Mouse (Mus musculus) regulatory T cell (primary cell): ENCODE results near the gene Ctnnbl1.

Experiments
- in situ Hi-C: fragments of 300-600 bp; cut with MboI, MseI; formaldehyde crosslinking; loops from one replicate; pipeline ENCODE4 v1.15.1; 2025; ENCODE audit warnings: high pct_unique_total_duplicates

Gene Ctnnbl1

GRCm38 (mm10) chr2:157750481-157750880 is 13.3 kb downstream of the Ctnnbl1 start:
- in situ Hi-C loops, result no loop called here

DNA sequence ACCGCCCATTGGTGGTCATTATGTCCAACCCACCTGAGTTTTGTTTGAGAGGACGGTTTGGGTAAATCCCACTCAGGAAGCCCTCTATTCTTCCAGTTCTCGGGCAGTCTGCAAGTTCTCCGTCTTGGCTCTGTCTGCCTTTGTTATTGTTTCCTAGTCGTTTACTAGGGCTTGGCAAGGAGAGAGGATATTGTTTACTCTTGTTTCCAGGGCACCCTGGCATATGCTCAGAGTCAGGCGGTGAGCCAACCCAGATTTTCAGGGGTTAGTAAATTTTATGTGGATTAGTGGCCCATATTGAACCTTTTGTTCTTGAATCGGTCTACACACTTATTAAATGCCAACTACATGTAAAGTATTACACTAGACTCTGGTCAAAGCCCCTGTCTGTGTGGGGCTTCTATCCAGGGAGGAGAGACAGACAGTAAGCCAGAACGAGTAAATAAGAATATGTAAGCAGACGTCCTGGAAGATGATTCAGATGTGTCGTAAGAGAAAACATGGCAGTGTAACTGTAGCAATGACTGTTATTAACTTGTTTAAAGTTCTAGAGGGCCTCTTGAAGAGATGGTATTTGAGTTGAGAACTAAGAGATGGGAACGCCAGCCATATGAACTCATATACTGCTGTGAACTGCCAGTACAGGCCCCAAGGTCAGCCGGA is 13.9 kb downstream of the Ctnnbl1 start:
- in situ Hi-C loops, result no loop called here

GRCm38 (mm10) chr2:157751589-157752373 is 14.6 kb downstream of the Ctnnbl1 start:
- in situ Hi-C loops, result no loop called here

DNA sequence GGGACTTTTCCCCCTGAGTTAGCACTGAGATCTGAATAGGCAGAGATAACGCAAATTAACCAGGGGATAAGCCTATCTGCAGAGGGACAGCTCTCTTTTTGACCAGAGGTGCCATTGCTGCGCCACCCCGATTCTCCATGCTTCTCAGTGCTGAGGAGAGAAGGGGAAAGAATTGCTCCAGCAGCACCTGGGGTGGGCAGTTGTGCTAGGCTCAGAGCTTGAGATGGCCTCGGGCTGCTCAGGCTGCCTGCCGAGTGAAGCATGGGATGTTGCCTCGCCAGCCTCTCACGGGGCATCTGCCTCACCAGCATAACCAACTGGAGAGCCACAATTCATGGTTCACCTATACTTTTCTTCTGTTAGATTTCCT is 15.2 kb downstream of the Ctnnbl1 start:
- in situ Hi-C loops, result no loop called here

DNA sequence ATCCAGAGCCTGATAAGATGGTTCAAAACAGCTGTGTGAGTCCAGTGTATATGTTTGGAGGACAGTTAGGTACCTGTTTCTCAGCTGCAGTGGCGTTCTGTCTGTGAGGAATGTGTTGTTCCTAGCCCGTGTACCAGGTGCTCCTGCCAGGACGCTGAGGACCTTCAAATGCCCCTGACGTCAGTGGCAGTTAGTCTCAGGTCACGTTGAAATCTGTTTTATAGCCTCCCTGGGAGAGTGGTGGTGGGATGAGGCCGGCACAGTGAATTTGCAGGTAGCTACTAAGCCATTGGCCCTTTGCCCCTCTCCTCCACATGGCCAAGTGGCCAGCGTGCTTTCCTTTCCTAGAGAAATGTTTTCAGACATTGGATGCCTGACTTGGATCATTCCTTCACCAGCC is 18.6 kb downstream of the Ctnnbl1 start:
- in situ Hi-C loops, result no loop called here

GRCm38 (mm10) chr2:157756193-157756592 is 19.0 kb downstream of the Ctnnbl1 start:
- in situ Hi-C loops, result no loop called here

GRCm38 (mm10) chr2:157758395-157758794 is 21.2 kb downstream of the Ctnnbl1 start:
- in situ Hi-C loops, result no loop called here

GRCm38 (mm10) chr2:157759717-157760116 is 22.5 kb downstream of the Ctnnbl1 start:
- in situ Hi-C loops, result no loop called here

DNA sequence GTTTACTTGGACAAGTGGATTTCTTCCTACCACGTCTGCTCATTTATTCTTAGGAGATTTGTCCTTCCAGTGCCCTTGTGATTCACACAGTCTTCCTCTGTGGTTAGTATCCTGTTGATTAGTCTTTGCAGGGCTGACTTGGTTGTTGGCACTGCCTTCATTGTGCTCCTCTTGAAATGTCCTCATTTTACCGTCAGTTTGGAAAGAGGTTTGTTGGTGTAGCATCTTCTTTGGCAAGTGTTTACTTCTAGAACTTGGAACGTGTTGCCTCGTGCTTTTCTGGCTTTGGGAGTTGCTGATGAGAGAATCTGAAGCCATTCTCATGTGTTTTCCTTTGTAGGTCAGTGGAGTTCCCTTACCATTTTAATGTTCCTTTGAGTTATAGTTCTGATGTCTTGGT is 25.7 kb downstream of the Ctnnbl1 start:
- in situ Hi-C loops, result no loop called here

- in situ Hi-C loops, result no loop called here
Measured at GRCm38 (mm10) chr2:157766591-157766990, 29.4 kb downstream of the Ctnnbl1 start.

- in situ Hi-C loops, result no loop called here
Measured at GRCm38 (mm10) chr2:157768682-157769429, 31.7 kb downstream of the Ctnnbl1 start.

DNA sequence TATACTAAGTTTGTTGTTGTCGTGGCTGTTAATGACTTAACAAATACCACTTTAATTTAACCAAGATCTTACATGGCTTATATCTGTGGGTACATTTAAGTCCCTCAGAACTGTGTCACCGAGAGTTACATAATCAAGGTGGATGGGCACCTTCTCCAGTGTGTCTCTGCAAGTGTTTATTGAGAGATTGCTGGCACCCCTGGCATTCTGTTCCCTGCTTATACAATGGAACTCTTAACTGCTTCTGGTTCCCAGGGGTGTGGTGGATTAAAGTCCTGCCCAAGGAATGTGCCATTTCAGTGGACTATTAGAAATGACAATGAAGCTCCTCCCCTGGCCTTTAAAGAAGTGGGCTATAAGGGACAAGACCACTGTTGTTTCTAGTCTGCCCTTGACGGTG is 33.6 kb downstream of the Ctnnbl1 start:
- in situ Hi-C loops, result no loop called here

DNA sequence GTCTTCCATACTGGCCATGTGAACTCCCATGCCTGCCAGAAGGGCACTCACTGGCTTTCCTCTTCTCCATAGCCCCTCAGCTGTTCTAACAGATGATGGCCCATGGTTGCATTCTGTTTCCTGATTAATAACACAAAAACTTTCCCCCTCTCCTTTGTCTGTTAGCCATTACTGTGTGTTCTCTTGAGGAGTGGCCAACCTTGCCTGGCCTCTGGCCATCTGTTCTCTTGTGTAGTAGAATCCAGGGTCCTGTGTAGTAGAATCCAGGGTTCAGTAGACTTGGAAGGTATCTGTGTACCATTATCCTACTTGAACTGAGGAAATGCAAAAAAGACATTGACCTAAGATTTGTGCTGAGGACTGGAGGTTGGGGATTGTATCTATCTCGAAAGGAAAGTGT is 36.5 kb downstream of the Ctnnbl1 start:
- in situ Hi-C loops, result no loop called here

- in situ Hi-C loops, result no loop called here
Measured at GRCm38 (mm10) chr2:157775957-157776356, 38.8 kb downstream of the Ctnnbl1 start.

DNA sequence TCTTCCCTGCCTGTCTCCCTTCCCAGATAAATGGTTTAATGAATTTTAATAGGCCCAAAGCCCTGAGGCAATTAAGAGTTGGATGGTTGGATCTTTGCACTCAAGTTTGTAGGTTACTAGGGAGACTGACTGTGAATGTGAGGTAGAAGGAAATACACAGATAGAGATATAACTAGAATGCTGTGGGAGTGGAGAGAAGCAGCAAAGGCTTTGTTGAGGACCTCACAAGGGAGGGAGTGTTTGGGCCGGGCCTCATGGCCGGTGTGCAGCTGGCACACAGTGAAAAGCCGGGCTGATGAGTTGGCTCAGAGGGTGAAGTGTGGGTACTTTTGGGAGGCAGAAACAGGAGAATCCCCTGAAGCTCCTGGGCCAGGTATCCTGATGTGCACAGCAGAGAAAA is 43.8 kb downstream of the Ctnnbl1 start:
- in situ Hi-C loops, result no loop called here

GRCm38 (mm10) chr2:157783152-157783551 is 46.0 kb downstream of the Ctnnbl1 start:
- in situ Hi-C loops, result no loop called here

- in situ Hi-C loops, result no loop called here
Measured at GRCm38 (mm10) chr2:157784238-157784637, 47.0 kb downstream of the Ctnnbl1 start.

GRCm38 (mm10) chr2:157784647-157785046 is 47.4 kb downstream of the Ctnnbl1 start:
- in situ Hi-C loops, result no loop called here

GRCm38 (mm10) chr2:157789226-157789625 is 52.0 kb downstream of the Ctnnbl1 start:
- in situ Hi-C loops, result no loop called here

DNA sequence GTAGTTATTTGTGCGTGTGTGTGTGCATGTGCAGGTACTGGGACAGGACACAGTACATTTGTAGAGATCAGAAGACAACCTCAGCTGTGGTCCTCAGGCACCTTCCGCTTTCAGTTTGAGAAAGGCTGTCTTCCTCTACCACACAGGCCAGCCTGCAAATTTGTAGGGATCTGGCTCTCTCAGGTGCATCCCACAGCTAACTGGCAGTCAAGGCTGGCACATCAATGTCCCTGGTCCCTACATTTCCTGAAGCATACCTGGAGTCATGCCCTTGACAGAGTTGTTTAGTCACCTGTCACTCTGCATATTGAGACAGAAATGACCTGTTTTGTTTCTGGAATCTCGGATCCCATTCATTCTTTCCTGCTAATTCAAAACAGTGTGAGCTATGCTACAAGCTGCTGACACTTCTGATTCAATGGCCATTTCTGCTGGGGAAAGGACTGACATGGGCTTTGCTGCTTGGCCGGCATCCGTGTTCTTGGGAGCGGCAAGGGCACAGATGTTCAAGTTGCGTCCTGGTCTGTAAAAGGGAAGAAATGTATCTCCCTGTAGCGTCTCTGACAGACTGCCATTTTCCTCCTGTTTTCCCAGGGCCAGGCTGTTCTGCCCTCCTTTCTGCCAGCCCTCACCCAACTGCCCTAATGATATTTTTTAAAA is 53.8 kb downstream of the Ctnnbl1 start:
- in situ Hi-C loops, result no loop called here

DNA sequence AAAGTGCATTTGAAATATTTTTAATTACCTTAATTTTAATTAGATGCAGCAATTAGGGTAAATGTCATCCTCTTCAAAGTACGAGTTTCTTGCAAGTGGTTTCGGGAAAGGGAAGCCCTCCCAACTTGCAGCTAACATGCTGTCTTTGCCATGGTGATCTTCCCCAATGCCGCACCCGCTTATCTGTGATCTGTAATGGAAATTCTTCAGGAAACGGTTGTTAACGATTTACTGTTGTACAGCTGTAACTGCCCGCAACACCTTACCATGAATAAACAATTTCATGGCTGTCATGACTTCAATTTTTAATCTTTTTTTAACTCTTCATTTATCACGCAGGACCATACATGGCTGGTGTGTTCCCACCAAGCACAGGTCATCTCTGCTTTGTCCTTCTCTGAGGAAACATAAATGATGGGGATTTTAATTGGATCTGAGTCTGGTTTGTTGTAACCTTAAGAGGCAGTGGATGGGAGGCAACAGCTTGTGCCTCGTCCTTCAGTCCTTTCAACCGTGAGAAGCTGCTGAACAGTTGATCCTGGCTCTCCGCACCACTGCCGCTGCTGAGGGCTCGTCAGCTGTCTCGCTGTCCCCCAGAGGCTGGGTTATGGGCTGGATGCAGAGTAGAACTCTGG is 54.4 kb downstream of the Ctnnbl1 start:
- in situ Hi-C loops, result no loop called here
